Mouse (Mus musculus) CH12.LX (cell line): ENCODE data around the gene Gm10382.

Experiments
- CHD2 ChIP-seq: IDR thresholded peaks from 2 replicates; pipeline ENCODE4 v1.6.1; 2011; ENCODE audit warnings: low read length, improper control_type of control experiment
- CTCF ChIP-seq, 2 experiments: IDR thresholded peaks in 1 of 2; conservative IDR thresholded peaks in 1 of 2; 2 replicates each; pipeline ENCODE4 v1.5.1; 2011 to 2012; ENCODE audit warnings: low read depth in 2 of 2, low read length in 2 of 2, improper control_type of control experiment in 1 of 2, inconsistent platforms in 1 of 2, mild to moderate bottlenecking in 1 of 2, moderate library complexity in 1 of 2
- ELF1 ChIP-seq: IDR thresholded peaks from 2 replicates; pipeline ENCODE4 v1.6.1; 2014; ENCODE audit warnings: low read depth, mild to moderate bottlenecking, inconsistent platforms, low read length, improper control_type of control experiment
- EP300 ChIP-seq: IDR thresholded peaks from 2 replicates; pipeline ENCODE4 v1.6.1; 2011; ENCODE audit warnings: low read length, improper control_type of control experiment
- MAFK ChIP-seq: IDR thresholded peaks from 2 replicates; pipeline ENCODE4 v1.6.1; 2011; ENCODE audit warnings: low read length, improper control_type of control experiment; ENCODE audit not compliant: insufficient replicate concordance
- POLR2A ChIP-seq: IDR thresholded peaks from 2 replicates; pipeline ENCODE4 v1.6.1; 2011; ENCODE audit warnings: low read depth, mild to moderate bottlenecking, improper control_type of control experiment, low read length
- SMC3 ChIP-seq: IDR thresholded peaks from 2 replicates; pipeline ENCODE4 v1.6.1; 2011; ENCODE audit warnings: low read depth, low read length, improper control_type of control experiment
- TBP ChIP-seq: conservative IDR thresholded peaks from 2 replicates; pipeline ENCODE4 v1.6.1; 2011; ENCODE audit warnings: low read depth, low read length, improper control_type of control experiment
- TCF12 ChIP-seq: IDR thresholded peaks from 2 replicates; pipeline ENCODE4 v1.6.1; 2014; ENCODE audit warnings: low read depth, mild to moderate bottlenecking, inconsistent platforms, low read length, improper control_type of control experiment
- UBTF ChIP-seq: IDR thresholded peaks from 2 replicates; pipeline ENCODE4 v1.6.1; 2012; ENCODE audit warnings: low read depth, mild to moderate bottlenecking, inconsistent platforms, low read length, improper control_type of control experiment, moderate library complexity
- USF1 ChIP-seq: IDR thresholded peaks from 2 replicates; pipeline ENCODE4 v1.6.1; 2014; ENCODE audit warnings: low read depth, mild to moderate bottlenecking, inconsistent platforms, low read length, improper control_type of control experiment
- ZC3H11A ChIP-seq: IDR thresholded peaks from 2 replicates; pipeline ENCODE4 v1.6.1; 2012; ENCODE audit warnings: low read depth, mild to moderate bottlenecking, inconsistent platforms, low read length, improper control_type of control experiment
- ZNF384 ChIP-seq: IDR thresholded peaks from 2 replicates; pipeline ENCODE4 v1.6.1; 2012; ENCODE audit warnings: low read depth, low read length, improper control_type of control experiment, inconsistent platforms

DNA sequence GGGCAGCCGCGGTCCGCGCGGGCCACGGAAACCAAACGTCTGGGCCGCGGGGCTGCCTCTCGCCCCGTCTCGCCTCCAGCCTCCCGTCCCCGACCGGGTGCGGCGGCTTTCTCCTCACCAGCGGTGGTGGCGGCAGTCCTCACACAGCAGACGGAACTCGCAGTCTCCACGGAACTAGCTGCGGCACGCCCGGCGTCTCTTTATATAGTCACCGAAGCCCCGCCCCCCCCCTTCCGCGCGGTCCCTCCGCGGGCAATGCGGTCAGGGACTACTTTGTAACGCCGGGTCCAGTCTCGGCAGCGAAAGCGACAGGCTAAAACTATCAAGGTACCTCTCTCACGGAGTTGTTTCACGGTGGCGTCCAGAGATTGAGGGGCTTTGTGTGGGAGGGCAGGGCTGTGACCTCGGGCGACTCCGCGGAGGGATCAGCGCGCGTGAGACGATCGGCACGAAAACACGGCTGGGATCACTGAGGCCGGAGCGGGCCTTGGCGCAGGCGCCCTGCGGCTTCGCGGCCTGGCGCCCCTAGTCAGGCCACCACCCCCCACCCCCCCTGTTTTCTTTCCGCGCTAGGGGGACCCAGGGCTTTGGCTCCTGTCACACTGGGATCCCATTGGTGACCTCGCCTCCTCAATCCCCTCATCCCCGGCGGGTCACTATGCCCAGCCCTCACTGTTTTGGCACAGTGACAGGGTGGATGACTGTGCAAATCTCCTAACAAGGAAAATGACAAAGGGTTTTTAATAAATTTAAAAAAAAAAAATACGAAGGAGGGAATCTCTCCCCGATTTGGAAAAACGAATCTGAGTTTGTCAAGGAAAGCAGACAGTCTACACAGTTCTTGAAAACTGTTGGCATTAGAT is 688 bp downstream of the Gm10382 start, which contains the start of gene Ubc:
- TF ChIP-seq USF1 (0 out of 2 replicates have a peak, but pooled peaks have one; percentile 5), CTCF (conservative IDR thresholded peaks at IDR 0.05 in 1 of 2, IDR thresholded peaks at IDR 0.05 in 1 of 2; ENCODE audit: low read depth in 2 of 2, low read length in 2 of 2) (no peak), CHD2 (peak; percentile 87), ZC3H11A (no peak), SMC3 (peak; percentile 2), POLR2A (peak; percentile 99), ZNF384 (peak; percentile 60), EP300 (peak; percentile 9; the same call in 1 of the 2 replicates), MAFK (peak; percentile 57; the same call in 1 of the 2 replicates), TBP (peak; percentile 94), ELF1 (peak; percentile 73; the same call in 1 of the 2 replicates), UBTF (no peak; the same call in 1 of the 2 replicates), TCF12 (peak; percentile 88)
